Mouse (Mus musculus): Measurements from ENCODE around the gene Rbm17.
"Not testable (repeated sequence)": the region's sequence is repeated elsewhere in the genome, so short reads cannot be mapped to it uniquely, and the experiment has no call there.

- TF ChIP-seq CTCF (IDR thresholded peaks at IDR 0.05; ENCODE audit: low read depth, low read length); POLR2A (IDR thresholded peaks at IDR 0.05; ENCODE audit: extremely low read depth, insufficient read depth, low read length): not testable (repeated sequence)
These were observed 9.0 kb upstream of the Rbm17 start for GRCm38 (mm10) chr2:11612939-11613338.
